Mouse (Mus musculus): ENCODE measurements at regions not wholly inside any gene's neighbourhood (a gene's known extent, or its start where the extent isn't known, plus 50 kb on each side); places are given as distances from the start of the nearest gene placed in this dataset.

DNA sequence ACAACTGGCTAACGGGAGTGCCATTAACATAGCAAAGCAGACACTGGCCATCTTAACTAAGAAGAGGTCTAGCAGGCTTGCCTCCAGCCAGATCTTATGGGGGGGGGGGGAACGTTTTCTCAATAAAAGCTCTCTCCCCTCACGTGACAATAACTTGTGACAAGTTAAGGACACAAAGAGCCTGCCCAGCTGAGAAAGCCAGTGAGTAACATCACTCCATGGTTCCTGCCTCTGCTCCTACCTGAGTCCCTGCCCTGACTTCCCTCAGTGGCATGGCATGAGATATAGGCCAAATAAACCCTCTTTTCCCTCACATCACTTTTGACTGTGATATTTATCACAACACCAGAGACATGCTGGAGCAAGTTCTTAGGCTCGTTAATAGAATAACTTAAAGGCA lies 113.8 kb downstream of the Rchy1 start:
- H3K27ac ChIP-seq (ENCODE audit: low read length) = no peak overlapping the region
- WGBS = 54% methylated on average over 4 of the region's 4 CpGs

DNA sequence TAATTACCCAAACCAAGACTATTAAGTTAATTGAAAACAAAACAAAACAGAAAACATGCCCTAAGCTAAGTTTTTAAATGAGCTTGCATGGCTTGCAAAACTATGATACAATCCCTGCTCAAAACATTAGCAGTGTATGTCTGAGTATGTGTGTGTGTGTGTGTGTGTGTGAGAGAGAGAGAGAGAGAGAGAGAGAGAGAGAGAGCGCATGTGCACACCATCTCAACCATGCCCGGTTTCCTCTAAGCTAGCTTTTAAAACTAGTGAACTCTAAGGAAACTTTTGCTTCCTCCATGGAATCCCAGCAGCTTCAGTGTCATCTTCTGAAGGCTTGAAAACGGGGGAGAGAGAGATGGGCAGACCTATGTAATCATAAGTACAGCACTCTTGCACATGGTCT lies 114.3 kb downstream of the Rchy1 start:
- no peak overlapping the region for H3K4me3 ChIP-seq (ENCODE audit: low read depth, low read length)
- ATAC-seq = no peak

More for the DNA sequence above, 113.8 kb downstream of the Rchy1 start:
- no peaks in the 10 kb centered on the region for H3K27me3 ChIP-seq (replicated peaks; ENCODE audit: insufficient read depth, low read length)
- no peak overlapping the region for H3K9ac ChIP-seq (replicated peaks; ENCODE audit: low read depth)
- H3K36me3 ChIP-seq (ENCODE audit: insufficient read depth, low read length) = no peaks in the 10 kb centered on the region
- H3K4me2 ChIP-seq (replicated peaks; ENCODE audit: low read depth, low read length) = no peak overlapping the region
- no peak overlapping the region for H3K4me3 ChIP-seq (ENCODE audit: low read depth, low read length)
- H3K9me3 ChIP-seq (ENCODE audit: low read length) = no peaks in the 10 kb centered on the region
- DNase-seq (ENCODE audit: low spot score) = no peak
- no peak for ATAC-seq
- no peaks in the 10 kb centered on the region for H3K4me1 ChIP-seq (ENCODE audit: insufficient read depth, low read depth, low read length)
- TF ChIP-seq CTCF (IDR thresholded peaks at IDR 0.05) = no peak
- TF ChIP-seq EP300 (IDR thresholded peaks at IDR 0.05) = no peak

DNA sequence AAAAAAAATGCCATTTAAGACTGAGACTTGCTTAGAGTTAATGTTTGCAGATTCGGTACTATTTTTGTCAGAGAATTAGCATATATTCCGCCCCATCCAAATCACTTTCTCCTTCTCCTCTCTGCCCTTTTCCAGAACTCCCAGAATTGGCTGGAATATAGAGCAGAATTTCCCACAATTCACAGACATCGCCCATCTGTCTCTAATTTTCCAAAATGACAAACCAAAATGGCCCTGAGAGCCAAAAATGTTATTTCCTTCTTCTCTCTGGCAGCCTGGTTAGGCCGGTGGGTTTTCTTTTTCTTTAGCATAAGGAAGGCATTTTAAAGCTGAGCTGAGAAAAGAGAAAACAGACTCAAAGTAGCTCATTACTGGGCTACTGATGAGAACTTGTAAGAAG lies 119.8 kb downstream of the Rchy1 start:
- H3K9me3 ChIP-seq (ENCODE audit: low read length) = no peaks in the 10 kb centered on the region
- no peak overlapping the region for H3K4me3 ChIP-seq (ENCODE audit: low read depth, low read length)
- no peak for ATAC-seq
- no peaks in the 10 kb centered on the region for H3K36me3 ChIP-seq (ENCODE audit: insufficient read depth, low read length)
- DNase-seq (ENCODE audit: low spot score) = no peak
- H3K9ac ChIP-seq (replicated peaks; ENCODE audit: low read depth) = no peak overlapping the region
- no peak overlapping the region for H3K4me2 ChIP-seq (replicated peaks; ENCODE audit: low read depth, low read length)
- 81% methylated on average over 4 of the region's 4 CpGs for WGBS
- no peak for TF ChIP-seq EP300 (IDR thresholded peaks at IDR 0.05)
- TF ChIP-seq CTCF (IDR thresholded peaks at IDR 0.05) = no peak
- no peaks in the 10 kb centered on the region for H3K4me1 ChIP-seq (ENCODE audit: insufficient read depth, low read depth, low read length)
- H3K27me3 ChIP-seq (replicated peaks; ENCODE audit: insufficient read depth, low read length) = no peaks in the 10 kb centered on the region
- H3K27ac ChIP-seq (ENCODE audit: low read length) = no peak overlapping the region

More for the DNA sequence above, 114.3 kb downstream of the Rchy1 start:
- no peak for DNase-seq (ENCODE audit: low spot score)
- H3K4me1 ChIP-seq (ENCODE audit: insufficient read depth, low read depth, low read length) = no peaks in the 10 kb centered on the region
- H3K27ac ChIP-seq (ENCODE audit: low read length) = no peak overlapping the region
- no peak overlapping the region for H3K9ac ChIP-seq (replicated peaks; ENCODE audit: low read depth)
- H3K9me3 ChIP-seq (ENCODE audit: low read length) = no peaks in the 10 kb centered on the region
- 74% methylated on average over 3 of the region's 3 CpGs for WGBS
- H3K27me3 ChIP-seq (replicated peaks; ENCODE audit: insufficient read depth, low read length) = no peaks in the 10 kb centered on the region
- TF ChIP-seq CTCF (IDR thresholded peaks at IDR 0.05) (no peak), EP300 (IDR thresholded peaks at IDR 0.05) (no peak)
- no peak overlapping the region for H3K4me2 ChIP-seq (replicated peaks; ENCODE audit: low read depth, low read length)
- H3K36me3 ChIP-seq (ENCODE audit: insufficient read depth, low read length) = no peaks in the 10 kb centered on the region

DNA sequence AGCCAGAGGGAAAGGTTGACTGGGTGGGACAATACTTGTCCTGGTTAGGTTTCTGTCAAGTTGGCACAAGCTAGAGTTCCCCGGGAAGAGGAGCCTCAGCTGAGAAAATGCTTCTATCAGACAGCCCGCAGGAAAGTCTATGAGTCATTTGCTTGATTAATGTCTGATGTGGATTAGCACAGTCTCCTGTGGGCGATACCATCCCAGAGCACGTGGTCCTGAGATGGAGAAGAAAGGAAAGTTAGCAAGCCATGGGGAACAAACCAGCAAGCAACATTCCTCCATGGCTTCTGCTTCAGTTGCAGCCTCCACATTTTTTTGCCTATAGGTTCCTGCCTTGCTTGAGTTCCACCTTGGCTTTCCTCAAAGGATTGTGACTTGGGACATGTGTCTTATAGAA lies 121.8 kb downstream of the Rchy1 start:
- H3K4me2 ChIP-seq (replicated peaks; ENCODE audit: low read depth, low read length) = no peak overlapping the region
- no peak for ATAC-seq
- no peak overlapping the region for H3K27ac ChIP-seq (ENCODE audit: low read length)
- DNase-seq (ENCODE audit: low spot score) = no peak
- no peak overlapping the region for H3K9ac ChIP-seq (replicated peaks; ENCODE audit: low read depth)
- H3K36me3 ChIP-seq (ENCODE audit: insufficient read depth, low read length) = no peaks in the 10 kb centered on the region
- no peak for TF ChIP-seq EP300 (IDR thresholded peaks at IDR 0.05)
- no peak for TF ChIP-seq CTCF (IDR thresholded peaks at IDR 0.05)
- no peaks in the 10 kb centered on the region for H3K9me3 ChIP-seq (ENCODE audit: low read length)
- H3K4me3 ChIP-seq (ENCODE audit: low read depth, low read length) = no peak overlapping the region
- WGBS = 52% methylated on average over 4 of the region's 4 CpGs
- H3K27me3 ChIP-seq (replicated peaks; ENCODE audit: insufficient read depth, low read length) = no peaks in the 10 kb centered on the region
- H3K4me1 ChIP-seq (ENCODE audit: insufficient read depth, low read depth, low read length) = no peaks in the 10 kb centered on the region

DNA sequence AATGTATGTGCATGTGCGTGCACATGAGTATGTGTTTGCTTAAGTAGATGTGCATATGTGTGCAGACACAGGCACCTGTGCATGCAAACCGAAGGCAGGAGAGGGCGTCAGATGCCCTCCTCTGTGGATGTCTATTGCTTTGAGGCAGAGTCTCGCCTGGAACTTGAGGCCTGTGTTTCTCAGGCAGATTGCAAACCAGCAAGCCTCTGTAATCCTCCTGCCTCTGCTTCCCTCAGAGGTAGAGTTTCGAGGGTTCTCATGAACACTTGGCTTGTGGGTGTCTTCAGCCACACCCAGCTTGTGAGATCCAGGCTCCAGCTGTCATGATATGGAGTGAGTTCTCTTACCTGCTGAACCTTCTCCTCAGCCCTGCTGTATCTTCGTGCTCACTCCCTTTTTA lies 134.4 kb downstream of the Rchy1 start:
- TF ChIP-seq CTCF (IDR thresholded peaks at IDR 0.05) (no peak), EP300 (IDR thresholded peaks at IDR 0.05) (no peak)
- Histone ChIP-seq H3K9ac (replicated peaks; ENCODE audit: low read depth) (no peak overlapping the region), H3K27ac (ENCODE audit: low read length) (no peak overlapping the region), H3K4me2 (replicated peaks; ENCODE audit: low read depth, low read length) (no peak overlapping the region), H3K36me3 (ENCODE audit: insufficient read depth, low read length) (no peaks in the 10 kb centered on the region), H3K27me3 (replicated peaks; ENCODE audit: insufficient read depth, low read length) (no peaks in the 10 kb centered on the region), H3K9me3 (ENCODE audit: low read length) (no peaks in the 10 kb centered on the region), H3K4me1 (ENCODE audit: insufficient read depth, low read depth, low read length) (no peaks in the 10 kb centered on the region), H3K4me3 (ENCODE audit: low read depth, low read length) (no peak overlapping the region)
- no peak for DNase-seq (ENCODE audit: low spot score)
- ATAC-seq = no peak
- WGBS = 82% methylated on average over 6 of the region's 6 CpGs

DNA sequence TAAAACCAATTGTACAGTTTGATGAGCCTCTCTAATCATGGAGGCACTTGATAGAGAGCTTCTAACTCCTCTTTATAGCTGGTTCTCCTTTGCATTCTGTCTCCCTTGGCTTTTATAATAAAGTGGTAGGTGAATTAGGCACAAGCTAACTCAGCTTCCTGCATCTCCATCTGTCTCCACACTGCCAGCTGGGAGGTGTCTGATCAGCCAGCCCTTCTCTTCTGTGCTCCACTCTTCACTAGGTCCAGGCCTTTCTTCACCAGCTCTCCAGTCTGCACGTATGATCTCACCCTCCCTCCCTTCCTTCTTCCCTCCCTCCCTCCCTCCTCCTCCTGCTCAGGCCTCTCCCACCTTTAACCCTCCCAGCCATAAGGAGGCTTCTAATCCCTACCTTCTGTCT lies 136.2 kb downstream of the Rchy1 start:
- DNase-seq (ENCODE audit: low spot score) = no peak
- 6% methylated on average over 1 of the region's 1 CpGs for WGBS
- Histone ChIP-seq H3K4me3 (ENCODE audit: low read depth, low read length) (no peak overlapping the region), H3K27ac (ENCODE audit: low read length) (no peak overlapping the region), H3K9ac (replicated peaks; ENCODE audit: low read depth) (no peak overlapping the region), H3K9me3 (ENCODE audit: low read length) (no peaks in the 10 kb centered on the region), H3K4me1 (ENCODE audit: insufficient read depth, low read depth, low read length) (no peaks in the 10 kb centered on the region), H3K36me3 (ENCODE audit: insufficient read depth, low read length) (no peaks in the 10 kb centered on the region), H3K4me2 (replicated peaks; ENCODE audit: low read depth, low read length) (no peak overlapping the region), H3K27me3 (replicated peaks; ENCODE audit: insufficient read depth, low read length) (no peaks in the 10 kb centered on the region)
- ATAC-seq = no peak
- no peak for TF ChIP-seq EP300 (IDR thresholded peaks at IDR 0.05)

DNA sequence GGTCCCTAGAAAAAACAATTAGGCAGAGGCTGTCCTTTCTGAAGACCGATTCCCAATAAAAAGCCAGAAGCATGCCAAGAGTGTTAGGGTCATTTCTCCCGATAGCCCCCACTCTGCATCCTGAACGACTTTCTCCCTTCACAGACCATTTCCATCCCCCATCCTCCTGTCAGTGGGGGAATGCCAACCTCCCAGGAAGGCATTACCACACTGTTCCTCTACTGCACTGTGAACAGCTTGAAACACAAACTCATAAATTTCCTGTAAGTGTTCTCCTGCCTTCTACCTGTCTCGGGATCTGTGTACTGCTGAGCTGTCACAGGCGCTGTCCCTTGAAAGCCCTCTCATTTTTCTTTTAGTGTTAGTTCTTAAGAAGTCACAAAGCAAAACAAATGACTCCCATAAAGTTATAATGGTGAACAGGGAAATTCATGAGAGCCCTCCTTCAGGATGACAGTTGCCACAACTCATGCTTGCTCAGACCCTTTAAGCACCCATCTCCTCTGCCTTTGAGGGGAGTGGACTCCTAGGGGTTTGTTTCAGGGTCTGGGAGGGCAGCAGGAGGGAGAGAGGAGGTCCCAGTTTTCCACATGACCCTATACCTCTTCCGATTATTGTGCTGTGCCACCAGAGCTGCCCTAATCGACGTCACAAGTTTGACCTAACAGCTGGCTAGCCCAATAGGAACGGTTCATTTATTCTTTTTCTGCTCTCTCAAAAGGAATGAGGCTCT lies 139.9 kb downstream of the Rchy1 start:
- H3K27me3 ChIP-seq (replicated peaks; ENCODE audit: insufficient read depth, low read length) = no peaks in the 10 kb centered on the region
- DNase-seq (ENCODE audit: low spot score) (no peak), ATAC-seq (no peak)
- H3K36me3 ChIP-seq (ENCODE audit: insufficient read depth, low read length) = no peaks in the 10 kb centered on the region
- no peak overlapping the region for H3K27ac ChIP-seq (ENCODE audit: low read length)
- no peak overlapping the region for H3K4me3 ChIP-seq (ENCODE audit: low read depth, low read length)
- 59% methylated on average over 9 of the region's 9 CpGs for WGBS
- no peaks in the 10 kb centered on the region for H3K9me3 ChIP-seq (ENCODE audit: low read length)
- no peaks in the 10 kb centered on the region for H3K4me1 ChIP-seq (ENCODE audit: insufficient read depth, low read depth, low read length)
- TF ChIP-seq CTCF (IDR thresholded peaks at IDR 0.05) (no peak), EP300 (IDR thresholded peaks at IDR 0.05) (no peak)
- no peak overlapping the region for H3K9ac ChIP-seq (replicated peaks; ENCODE audit: low read depth)
- no peak overlapping the region for H3K4me2 ChIP-seq (replicated peaks; ENCODE audit: low read depth, low read length)

All from lung, postnatal 0 days (tissue).